Mouse (Mus musculus): Measurements from ENCODE around the gene Galk1. TPM values are rescaled to one million over a fixed set of nuclear protein-coding genes. Genes with fewer than 3 reads are reported as not detected.

Galk1 gene
- total RNA-seq, 2 experiments from 2014 or later, result 3.4 to 5.1 TPM

DNA sequence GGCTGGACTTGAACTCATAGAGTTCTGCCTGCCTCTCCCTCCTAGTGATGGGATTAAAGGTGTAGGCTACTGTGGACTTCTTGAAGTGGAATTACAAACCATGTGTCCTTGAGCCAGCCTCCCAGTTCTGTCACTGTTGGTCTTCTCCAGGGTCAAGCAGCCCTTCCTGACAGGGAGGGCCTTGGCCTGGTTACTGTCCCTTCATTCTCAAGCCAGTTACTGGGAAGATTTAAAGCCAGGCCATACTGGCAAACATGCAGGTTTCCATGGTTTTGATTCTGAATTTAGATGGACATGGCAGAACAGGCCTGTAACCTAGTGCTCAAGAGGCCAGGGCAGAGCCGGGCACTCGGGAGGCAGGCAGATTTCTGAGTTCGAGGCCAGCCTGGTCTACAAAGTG, 17.3 kb downstream of the Galk1 start:
- ATAC-seq (replicated peaks; ENCODE audit: low FRiP score, poor library complexity, severe bottlenecking), result no peak

GRCm38 (mm10) chr11:115992098-115992497, 20.4 kb downstream of the Galk1 start:
- ATAC-seq (replicated peaks; ENCODE audit: low FRiP score, poor library complexity, severe bottlenecking), result no peak

GRCm38 (mm10) chr11:115989686-115990085, 22.8 kb downstream of the Galk1 start:
- ATAC-seq (replicated peaks; ENCODE audit: low FRiP score, poor library complexity, severe bottlenecking), result no peak

DNA sequence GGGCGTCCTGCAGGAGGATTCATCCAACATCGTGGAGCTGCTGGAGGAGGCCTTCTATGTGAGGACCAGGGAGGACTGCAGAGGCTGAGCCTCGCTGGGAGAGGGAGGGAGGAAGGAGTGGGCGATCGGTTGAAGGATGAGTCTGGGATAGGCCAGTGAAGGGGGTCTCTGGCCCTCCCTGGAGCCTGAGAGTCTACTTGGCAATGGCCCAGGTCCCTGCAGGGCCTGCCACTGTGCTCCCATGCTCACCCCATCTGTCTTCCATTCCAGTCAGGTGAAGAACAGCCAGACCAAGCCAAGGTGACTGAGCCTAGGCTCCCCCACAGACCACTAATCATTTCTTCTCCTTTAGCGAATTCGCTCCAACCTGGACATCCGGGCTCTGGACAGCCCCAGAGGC, 29.2 kb downstream of the Galk1 start:
- no peak for ATAC-seq (replicated peaks; ENCODE audit: low FRiP score, poor library complexity, severe bottlenecking)

GRCm38 (mm10) chr11:115982472-115982871, 30.0 kb downstream of the Galk1 start:
- no peak for ATAC-seq (replicated peaks; ENCODE audit: low FRiP score, poor library complexity, severe bottlenecking)

GRCm38 (mm10) chr11:115975544-115975943, 37.0 kb downstream of the Galk1 start:
- ATAC-seq (replicated peaks; ENCODE audit: low FRiP score, poor library complexity, severe bottlenecking), result no peak

DNA sequence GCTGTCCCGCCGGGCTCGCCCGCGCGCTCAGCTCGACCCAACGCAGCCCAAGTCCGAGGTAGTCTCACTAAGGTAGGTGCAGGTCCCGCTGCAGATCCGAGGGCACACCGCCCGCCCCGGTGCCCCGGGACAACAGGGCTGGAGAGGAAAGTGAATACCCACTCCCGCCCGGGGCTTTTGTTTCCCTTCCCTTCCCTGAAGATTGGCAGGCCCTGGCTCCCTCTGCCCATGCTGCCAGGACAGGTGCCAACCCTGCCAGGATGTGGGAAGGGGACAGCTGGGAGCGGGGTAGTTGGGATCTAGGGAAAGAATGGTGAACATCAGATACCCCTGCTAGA, 37.5 kb downstream of the Galk1 start:
- no peak for ATAC-seq (replicated peaks; ENCODE audit: low FRiP score, poor library complexity, severe bottlenecking)

- no peak for ATAC-seq (replicated peaks; ENCODE audit: low FRiP score, poor library complexity, severe bottlenecking)
Measured at GRCm38 (mm10) chr11:115974309-115975082, 38.0 kb downstream of the Galk1 start, which contains the start of gene Itgb4. Gene Itgb4 (plus strand): TSS chr11:115974709.

DNA sequence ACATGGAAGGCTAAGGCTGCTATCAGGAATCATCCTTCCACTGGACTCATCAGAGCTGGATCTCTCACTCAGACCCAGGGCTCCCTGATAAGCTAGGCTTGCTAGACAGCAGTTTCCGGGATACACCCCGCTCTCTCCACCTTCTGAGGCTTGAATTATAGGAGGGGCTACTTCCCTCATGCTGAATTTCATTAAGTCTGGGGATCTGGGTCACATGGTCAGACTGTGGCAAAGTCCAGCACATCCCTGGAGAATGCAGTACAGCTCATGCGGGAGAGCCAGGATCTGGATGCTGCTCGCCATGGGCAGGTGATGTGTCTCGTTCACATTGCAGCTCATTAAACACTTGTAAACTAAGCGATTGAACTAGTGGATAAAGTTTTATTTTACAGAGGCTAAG, 41.5 kb downstream of the Galk1 start:
- no peak for ATAC-seq (replicated peaks; ENCODE audit: low FRiP score, poor library complexity, severe bottlenecking)

DNA sequence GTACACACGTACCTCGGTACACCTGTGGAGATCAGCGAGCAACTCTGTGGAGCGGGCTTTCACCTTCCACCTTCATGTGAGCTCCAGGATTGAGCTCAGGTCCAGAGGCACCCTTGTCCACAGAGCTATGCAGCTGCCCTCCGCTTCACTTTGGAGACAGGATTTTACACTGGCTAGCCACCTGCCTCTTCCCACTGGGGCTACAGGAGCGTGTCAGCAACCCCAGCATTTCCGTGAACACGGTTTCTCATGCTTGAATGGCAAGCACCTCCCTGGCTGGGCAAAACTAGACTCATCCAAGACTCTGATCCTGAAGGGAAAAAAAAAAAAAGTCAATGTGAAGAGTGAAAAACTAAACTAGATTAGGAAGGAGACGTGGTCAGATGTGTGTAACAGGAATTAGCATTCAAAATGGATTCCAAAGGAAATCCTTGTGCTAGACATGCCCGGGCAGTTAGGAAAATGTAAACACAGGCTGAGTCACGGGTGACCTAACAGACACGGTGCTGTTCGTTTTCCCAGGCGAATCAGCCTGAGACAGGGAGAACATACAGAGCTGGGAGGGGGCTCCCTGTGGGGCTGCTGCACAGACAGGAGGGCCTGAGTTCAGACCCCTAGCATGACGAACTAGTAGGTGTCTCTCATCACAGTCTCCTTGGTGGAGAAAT, 42.4 kb downstream of the Galk1 start:
- no peak for ATAC-seq (replicated peaks; ENCODE audit: low FRiP score, poor library complexity, severe bottlenecking)

DNA sequence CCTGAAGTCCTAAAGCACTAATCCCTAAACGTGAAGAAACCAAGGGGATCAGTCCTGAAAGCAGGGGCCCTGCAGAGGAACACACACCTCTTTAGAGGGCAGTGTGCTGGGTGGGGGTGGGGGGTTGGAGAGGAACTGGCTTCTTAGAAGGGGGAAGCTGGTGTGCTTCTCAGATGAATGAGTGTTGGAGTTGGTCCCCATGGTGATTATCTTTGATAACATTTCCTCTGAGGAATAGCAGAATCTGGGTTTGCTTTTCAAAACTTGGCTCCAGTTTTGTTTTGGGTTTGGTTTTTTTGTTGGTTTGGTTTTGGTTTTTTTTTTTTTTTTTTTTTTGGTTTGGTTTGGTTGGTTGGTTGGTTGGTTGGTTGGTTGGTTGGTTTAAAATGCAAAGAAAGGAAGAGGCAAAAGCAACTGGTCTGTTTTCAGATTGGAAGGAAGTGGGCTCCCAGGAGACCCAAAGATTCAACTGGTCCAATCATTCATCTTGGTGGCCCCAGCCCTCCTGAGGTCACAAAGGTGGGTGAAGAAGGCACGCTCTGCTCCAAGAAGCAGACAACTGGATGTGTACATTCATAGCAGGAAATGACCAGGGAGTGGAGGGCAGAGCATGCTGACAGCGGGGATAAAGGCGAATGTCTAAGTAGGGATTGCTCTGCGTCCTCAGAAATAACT, 43.7 kb downstream of the Galk1 start:
- no peak for ATAC-seq (replicated peaks; ENCODE audit: low FRiP score, poor library complexity, severe bottlenecking)

DNA sequence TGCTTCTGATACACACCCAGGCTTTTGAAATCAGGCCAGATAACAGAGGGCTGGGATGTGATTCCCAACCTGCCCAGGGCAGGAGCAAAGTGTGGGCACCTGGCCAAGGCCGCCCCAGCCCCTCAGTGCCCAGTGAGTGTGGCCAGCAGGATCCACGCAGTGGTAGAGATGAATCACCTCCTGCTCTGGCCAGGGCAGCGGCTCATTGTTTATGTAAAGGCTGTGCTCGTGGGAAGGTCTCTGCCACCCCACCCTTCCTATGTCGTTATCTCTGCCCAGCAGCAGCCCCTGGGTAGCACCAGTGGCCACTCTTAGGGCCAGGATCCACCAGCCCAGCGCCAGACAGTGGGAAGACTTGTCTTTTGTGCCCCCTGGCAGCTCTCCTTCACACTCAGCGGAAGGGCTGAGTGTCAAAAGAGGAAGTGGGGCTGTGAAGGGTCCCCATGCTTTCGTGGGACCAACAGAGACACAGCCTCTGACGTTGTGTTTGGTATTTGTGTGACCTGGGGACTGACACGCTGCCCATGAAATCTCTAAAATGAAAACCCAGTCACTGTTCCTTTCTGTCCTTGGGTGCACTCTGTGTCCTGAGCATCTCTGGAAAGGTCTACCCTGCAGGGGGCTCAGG, 47.4 kb downstream of the Galk1 start:
- ATAC-seq (replicated peaks; ENCODE audit: low FRiP score, poor library complexity, severe bottlenecking), result peak; percentile 40; the same call in 1 of the 2 replicates

- no peak for ATAC-seq (replicated peaks; ENCODE audit: low FRiP score, poor library complexity, severe bottlenecking)
Measured at GRCm38 (mm10) chr11:115962651-115963412, 49.7 kb downstream of the Galk1 start.

GRCm38 (mm10) chr11:115959018-115959417, 53.5 kb downstream of the Galk1 start:
- no peak for ATAC-seq (replicated peaks; ENCODE audit: low FRiP score, poor library complexity, severe bottlenecking)

Other genes with a start within 250 kb of the Galk1 start
- 32.1 and 36.9 TPM in 2 replicates for gene Tmem94, start 247.3 kb downstream of the Galk1 start, total RNA-seq (2015; ENCODE audit: low replicate concordance)
- gene Tmem94, start 247.3 kb downstream of the Galk1 start, total RNA-seq (2017; ENCODE audit: low replicate concordance), result 35.2 and 35.3 TPM in 2 replicates
- gene Caskin2, start 199.1 kb downstream of the Galk1 start, total RNA-seq (2015; ENCODE audit: low replicate concordance), result 6.7 and 13.0 TPM in 2 replicates
- 5.6 and 6.0 TPM in 2 replicates for gene Caskin2, start 199.1 kb downstream of the Galk1 start, total RNA-seq (2017; ENCODE audit: low replicate concordance)
- 4.0 and 12.6 TPM in 2 replicates for gene Tsen54, start 198.0 kb downstream of the Galk1 start, total RNA-seq (2015; ENCODE audit: low replicate concordance)
- 3.6 and 4.3 TPM in 2 replicates for gene Tsen54, start 198.0 kb downstream of the Galk1 start, total RNA-seq (2017; ENCODE audit: low replicate concordance)
- gene Llgl2, start 188.7 kb downstream of the Galk1 start, total RNA-seq (2015; ENCODE audit: low replicate concordance), result 1.7 TPM in 1 of 2 replicates, not detected in the other
- gene Llgl2, start 188.7 kb downstream of the Galk1 start, total RNA-seq (2017; ENCODE audit: low replicate concordance), result 0.26 and 1.8 TPM in 2 replicates
- gene Myo15b, start 154.3 kb downstream of the Galk1 start, total RNA-seq (2015; ENCODE audit: low replicate concordance), result not detected in 2 replicates
- not detected in 2 replicates for gene Myo15b, start 154.3 kb downstream of the Galk1 start, total RNA-seq (2017; ENCODE audit: low replicate concordance)
- 37.7 and 44.7 TPM in 2 replicates for gene Smim5, start 112.8 kb downstream of the Galk1 start, total RNA-seq (2015; ENCODE audit: low replicate concordance)
- gene Smim5, start 112.8 kb downstream of the Galk1 start, total RNA-seq (2017; ENCODE audit: low replicate concordance), result 27.1 and 64.4 TPM in 2 replicates
- gene Smim6, start 100.7 kb downstream of the Galk1 start, total RNA-seq (2015; ENCODE audit: low replicate concordance), result 4.3 and 15.1 TPM in 2 replicates
- gene Smim6, start 100.7 kb downstream of the Galk1 start, total RNA-seq (2017; ENCODE audit: low replicate concordance), result 0.23 and 6.4 TPM in 2 replicates
- gene Sap30bp, start 79.4 kb downstream of the Galk1 start, total RNA-seq (2015; ENCODE audit: low replicate concordance), result 16.6 and 17.6 TPM in 2 replicates
- 224 and 296 TPM in 2 replicates for gene Sap30bp, start 79.4 kb downstream of the Galk1 start, total RNA-seq (2017; ENCODE audit: low replicate concordance)
- gene Recql5, start 79.2 kb downstream of the Galk1 start, total RNA-seq (2015; ENCODE audit: low replicate concordance), result 16.3 and 17.7 TPM in 2 replicates
- gene Recql5, start 79.2 kb downstream of the Galk1 start, total RNA-seq (2017; ENCODE audit: low replicate concordance), result 13.8 and 33.5 TPM in 2 replicates
- gene Itgb4, start 38.0 kb downstream of the Galk1 start, total RNA-seq (2015; ENCODE audit: low replicate concordance), result not detected in 2 replicates
- not detected in 2 replicates for gene Itgb4, start 38.0 kb downstream of the Galk1 start, total RNA-seq (2017; ENCODE audit: low replicate concordance)
- gene H3f3b, start 15.2 kb upstream of the Galk1 start, total RNA-seq (2015; ENCODE audit: low replicate concordance), result 711 and 715 TPM in 2 replicates
- 555 and 685 TPM in 2 replicates for gene H3f3b, start 15.2 kb upstream of the Galk1 start, total RNA-seq (2017; ENCODE audit: low replicate concordance)
- 12.2 and 15.1 TPM in 2 replicates for gene Unk, start 17.6 kb upstream of the Galk1 start, total RNA-seq (2015; ENCODE audit: low replicate concordance)
- 24.3 and 29.4 TPM in 2 replicates for gene Unk, start 17.6 kb upstream of the Galk1 start, total RNA-seq (2017; ENCODE audit: low replicate concordance)
- gene Unc13d, start 65.2 kb upstream of the Galk1 start, total RNA-seq (2015; ENCODE audit: low replicate concordance), result 2.5 and 6.5 TPM in 2 replicates
- gene Unc13d, start 65.2 kb upstream of the Galk1 start, total RNA-seq (2017; ENCODE audit: low replicate concordance), result 1.9 and 2.1 TPM in 2 replicates
- gene Wbp2, start 74.3 kb upstream of the Galk1 start, total RNA-seq (2015; ENCODE audit: low replicate concordance), result 114 and 127 TPM in 2 replicates
- 43.8 and 56.9 TPM in 2 replicates for gene Wbp2, start 74.3 kb upstream of the Galk1 start, total RNA-seq (2017; ENCODE audit: low replicate concordance)
- 2.5 TPM in 1 of 2 replicates, not detected in the other for gene Trim47, start 114.5 kb upstream of the Galk1 start, total RNA-seq (2015; ENCODE audit: low replicate concordance)
- gene Trim47, start 114.5 kb upstream of the Galk1 start, total RNA-seq (2017; ENCODE audit: low replicate concordance), result 0.90 TPM in 1 of 2 replicates, not detected in the other
- 4.0 and 4.6 TPM in 2 replicates for gene Trim65, start 118.4 kb upstream of the Galk1 start, total RNA-seq (2015; ENCODE audit: low replicate concordance)
- 0.30 and 1.4 TPM in 2 replicates for gene Trim65, start 118.4 kb upstream of the Galk1 start, total RNA-seq (2017; ENCODE audit: low replicate concordance)
- 9.2 and 16.9 TPM in 2 replicates for gene Mrpl38, start 126.1 kb upstream of the Galk1 start, total RNA-seq (2015; ENCODE audit: low replicate concordance)
- gene Mrpl38, start 126.1 kb upstream of the Galk1 start, total RNA-seq (2017; ENCODE audit: low replicate concordance), result 5.3 and 8.5 TPM in 2 replicates
- 13.3 and 32.7 TPM in 2 replicates for gene Fbf1, start 155.4 kb upstream of the Galk1 start, total RNA-seq (2015; ENCODE audit: low replicate concordance)
- gene Fbf1, start 155.4 kb upstream of the Galk1 start, total RNA-seq (2017; ENCODE audit: low replicate concordance), result 12.3 and 27.5 TPM in 2 replicates
- 11.2 and 19.3 TPM in 2 replicates for gene Ten1, start 186.1 kb upstream of the Galk1 start, total RNA-seq (2015; ENCODE audit: low replicate concordance)
- gene Ten1, start 186.1 kb upstream of the Galk1 start, total RNA-seq (2017; ENCODE audit: low replicate concordance), result 3.0 and 3.7 TPM in 2 replicates
- gene Acox1, start 186.3 kb upstream of the Galk1 start, total RNA-seq (2015; ENCODE audit: low replicate concordance), result 15.5 and 18.4 TPM in 2 replicates
- 6.4 and 20.5 TPM in 2 replicates for gene Acox1, start 186.3 kb upstream of the Galk1 start, total RNA-seq (2017; ENCODE audit: low replicate concordance)
- gene Evpl, start 225.4 kb upstream of the Galk1 start, total RNA-seq (2015; ENCODE audit: low replicate concordance), result not detected in 2 replicates
- gene Evpl, start 225.4 kb upstream of the Galk1 start, total RNA-seq (2017; ENCODE audit: low replicate concordance), result not detected in 2 replicates